Mouse (Mus musculus) bone marrow, adult 2 months (tissue): ENCODE data around the gene Tead1.

Experiments
- CTCF ChIP-seq: fragments of 200-500 bp; IDR thresholded peaks from 2 replicates; pipeline ENCODE4 v1.5.1; 2011; ENCODE audit warnings: low read length, control low read depth; ENCODE audit not compliant: control insufficient read depth, insufficient read depth
- POLR2A ChIP-seq: fragments of 200-500 bp; IDR thresholded peaks from 2 replicates; pipeline ENCODE4 v1.6.1; 2011; ENCODE audit warnings: low read depth, mild to moderate bottlenecking, control low read depth, low read length, borderline replicate concordance; ENCODE audit not compliant: control insufficient read depth

GRCm38 (mm10) chr7:112856583-112856982, 177.5 kb downstream of the Tead1 start:
- TF ChIP-seq CTCF (no peak), POLR2A (no peak)
